Comparison of ENCODE assay signal across 22 mouse cellular contexts in genomic region chr17:28706697-28707096, GRCm38 (mm10). TPM values are rescaled to one million over a fixed set of nuclear protein-coding genes. Genes with fewer than 3 reads are reported as not detected.
A peak's percentile ranks its signal among the peaks of the same experiment; 100 is the strongest.
DNase-seq lines count a peak whose midpoint lies in the region; ATAC-seq and TF ChIP-seq lines count a peak whose summit lies in the region.
"Had no signal": no experiment of that assay in that cellular context is flagged by ENCODE, and none has a peak within 500 bp of the region (broad histone marks: within the 10 kb centered on the region; RNA-seq: fewer than 3 reads in every experiment).

No protein-coding gene starts in this region.

- no peak for DNase-seq in hindbrain, postnatal 0 days (ENCODE audit: low spot score)
- no peak for DNase-seq in hindbrain, embryonic 14.5 days (ENCODE audit: low spot score)
- DNase-seq in lung, postnatal 25 days (ENCODE audit: low spot score), result peak; percentile 48
- no peak for DNase-seq in lung, postnatal 36 days
- no peak for DNase-seq in natural killer cell, adult 2 months (ENCODE audit: low spot score in 2 of 2)
- DNase-seq: adrenal gland, postnatal 36 days; cerebellum, adult 8-10 months; forebrain, postnatal 0 days; gastrocnemius, postnatal 14 days; kidney, adult 18-20 months; kidney, postnatal 14 days; left cerebral cortex, postnatal 4 days; lung, postnatal 10 days; right cerebral cortex, postnatal 25 days; thymus, postnatal 36 days had no signal

- H3K4me1 ChIP-seq in hindbrain, postnatal 0 days (ENCODE audit: insufficient read depth, low read length), result no peaks in the 10 kb centered on the region
- H3K4me1 ChIP-seq in hindbrain, embryonic 14.5 days (replicated peaks; ENCODE audit: control insufficient read depth, insufficient read depth, low read length), result no peaks in the 10 kb centered on the region; the same call in 1 of the 2 replicates
- peaks cover 62% of the 10 kb centered on the region for H3K4me1 ChIP-seq in bone marrow macrophage, adult 2 months (ENCODE audit: control insufficient read depth, insufficient read depth, low read length)

- no peak for ATAC-seq in hindbrain, postnatal 0 days
- no peak for ATAC-seq in hindbrain, embryonic 14.5 days (ENCODE audit: low FRiP score)
- peak; percentile 73 for ATAC-seq in megakaryocyte-erythroid progenitor cell, adult 5-6 weeks (replicated peaks; ENCODE audit: low FRiP score, low TSS enrichment, poor library complexity, severe bottlenecking)
- ATAC-seq: forebrain, postnatal 0 days had no signal

- no peak overlapping the region for H3K4me2 ChIP-seq in hindbrain, postnatal 0 days (ENCODE audit: low read depth, low read length)
- no peak overlapping the region for H3K4me2 ChIP-seq in hindbrain, embryonic 14.5 days (replicated peaks)
- H3K4me2 ChIP-seq: embryonic facial prominence, embryonic 12.5 days; midbrain, embryonic 12.5 days; neural tube, embryonic 15.5 days had no signal

- WGBS in hindbrain, postnatal 0 days, result 32% methylated on average over 1 of the region's 1 CpGs
- 48% methylated on average over 1 of the region's 1 CpGs for WGBS in hindbrain, embryonic 14.5 days

- H3K36me3 ChIP-seq in hindbrain, postnatal 0 days (ENCODE audit: insufficient read depth, low read length), result no peaks in the 10 kb centered on the region; the same call in 1 of the 2 replicates
- H3K36me3 ChIP-seq in hindbrain, embryonic 14.5 days (replicated peaks; ENCODE audit: control insufficient read depth, insufficient read depth), result no peaks in the 10 kb centered on the region
- H3K36me3 ChIP-seq: embryonic facial prominence, embryonic 12.5 days; midbrain, embryonic 12.5 days; neural tube, embryonic 15.5 days had no signal

- no peak for TF ChIP-seq CTCF in hindbrain, postnatal 0 days (IDR thresholded peaks at IDR 0.05; ENCODE audit: low read depth)
- no peak for TF ChIP-seq CTCF in bone marrow macrophage, adult 2 months (IDR thresholded peaks at IDR 0.05; ENCODE audit: low read depth, low read length)

- no peaks in the 10 kb centered on the region for H3K27me3 ChIP-seq in hindbrain, postnatal 0 days (ENCODE audit: insufficient read depth, low read length)
- H3K27me3 ChIP-seq in hindbrain, embryonic 14.5 days (ENCODE audit: control insufficient read depth, insufficient read depth, low read length), result no peaks in the 10 kb centered on the region
- H3K27me3 ChIP-seq: embryonic facial prominence, embryonic 12.5 days; midbrain, embryonic 12.5 days; neural tube, embryonic 15.5 days had no signal

- H3K4me3 ChIP-seq in hindbrain, postnatal 0 days (ENCODE audit: low read length), result no peak overlapping the region
- no peak overlapping the region for H3K4me3 ChIP-seq in hindbrain, embryonic 14.5 days (replicated peaks; ENCODE audit: low read length)
- H3K4me3 ChIP-seq in bone marrow macrophage, adult 2 months (ENCODE audit: insufficient read depth, low read length), result no peak overlapping the region
- H3K4me3 ChIP-seq: embryonic facial prominence, embryonic 12.5 days; midbrain, embryonic 12.5 days; neural tube, embryonic 15.5 days had no signal

- H3K9me3 ChIP-seq in hindbrain, postnatal 0 days (ENCODE audit: low read length), result no peaks in the 10 kb centered on the region
- no peaks in the 10 kb centered on the region for H3K9me3 ChIP-seq in hindbrain, embryonic 14.5 days (ENCODE audit: control insufficient read depth, low read length)
- H3K9me3 ChIP-seq: embryonic facial prominence, embryonic 12.5 days; midbrain, embryonic 12.5 days; neural tube, embryonic 15.5 days had no signal

- H3K27ac ChIP-seq in hindbrain, postnatal 0 days, result 0 out of 2 replicates have a peak overlapping the region, but pooled peaks have one; percentile 34
- H3K27ac ChIP-seq in hindbrain, embryonic 14.5 days, result no peak overlapping the region
- peak overlapping the region; percentile 99 for H3K27ac ChIP-seq in bone marrow macrophage, adult 2 months (ENCODE audit: insufficient read depth, low read depth, low read length)
- H3K27ac ChIP-seq: embryonic facial prominence, embryonic 12.5 days; liver, embryonic 14.5 days; midbrain, embryonic 12.5 days; neural tube, embryonic 15.5 days had no signal

- no peak overlapping the region for H3K9ac ChIP-seq in hindbrain, postnatal 0 days (replicated peaks; ENCODE audit: low read length)
- no peak overlapping the region for H3K9ac ChIP-seq in hindbrain, embryonic 14.5 days
- H3K9ac ChIP-seq: embryonic facial prominence, embryonic 12.5 days; forebrain, postnatal 0 days; midbrain, embryonic 12.5 days; neural tube, embryonic 15.5 days had no signal

- no peak for TF ChIP-seq POLR2A in bone marrow macrophage, adult 2 months (IDR thresholded peaks at IDR 0.05; ENCODE audit: borderline replicate concordance, low read depth, low read length)

RNA-seq across cellular contexts. Expression of gene Mapk14, which starts 15.6 kb away (rescaled TPM):
- 35.7 and 41.8 TPM in 2 replicates for total RNA-seq in hindbrain, postnatal 0 days (2014; rRNA removed)
- 19.5 TPM in 2 replicates for polyA plus RNA-seq in hindbrain, postnatal 0 days (2015; fragmentation: Nextera tagmentation; extraction: Ambion mirVana)
- 34.1 and 36.5 TPM in 2 replicates for polyA plus RNA-seq in hindbrain, embryonic 14.5 days (2014; fragmentation: Nextera tagmentation; extraction: Ambion mirVana)
- 192 and 195 TPM in 2 replicates for polyA plus RNA-seq in bone marrow macrophage, adult 2 months (2012; ENCODE audit: insufficient read depth, insufficient read length, missing spikeins)
- total RNA-seq in megakaryocyte-erythroid progenitor cell, adult 5-6 weeks (2014; fragmentation: Nextera tagmentation), result 93.9 and 100 TPM in 2 replicates
- 54.0 and 87.6 TPM in 2 replicates for total RNA-seq in megakaryocyte-erythroid progenitor cell, adult 5-6 weeks (2017)

RNA-seq across cellular contexts. Expression of gene Slc26a8, which starts 16.7 kb away (rescaled TPM):
- 1.9 and 3.4 TPM in 2 replicates for total RNA-seq in hindbrain, postnatal 0 days (2014; rRNA removed)
- 1.7 and 2.2 TPM in 2 replicates for polyA plus RNA-seq in hindbrain, postnatal 0 days (2015; fragmentation: Nextera tagmentation; extraction: Ambion mirVana)
- polyA plus RNA-seq in hindbrain, embryonic 14.5 days (2014; fragmentation: Nextera tagmentation; extraction: Ambion mirVana), result 1.8 and 2.3 TPM in 2 replicates
- 0.95 TPM in 1 of 2 replicates, not detected in the other for polyA plus RNA-seq in bone marrow macrophage, adult 2 months (2012; ENCODE audit: insufficient read depth, insufficient read length, missing spikeins)
- total RNA-seq in megakaryocyte-erythroid progenitor cell, adult 5-6 weeks (2014; fragmentation: Nextera tagmentation), result 1.9 and 3.7 TPM in 2 replicates
- 1.2 TPM in 1 of 2 replicates, not detected in the other for total RNA-seq in megakaryocyte-erythroid progenitor cell, adult 5-6 weeks (2017)
- total RNA-seq: hematopoietic stem cell, adult 5-6 weeks had no signal

RNA-seq across cellular contexts. Expression of gene AC170998.1, which starts 19.2 kb away (rescaled TPM):
- 2.3 and 4.3 TPM in 2 replicates for total RNA-seq in hindbrain, postnatal 0 days (2014; rRNA removed)
- polyA plus RNA-seq in hindbrain, postnatal 0 days (2015; fragmentation: Nextera tagmentation; extraction: Ambion mirVana), result 3.1 and 3.4 TPM in 2 replicates
- polyA plus RNA-seq in hindbrain, embryonic 14.5 days (2014; fragmentation: Nextera tagmentation; extraction: Ambion mirVana), result 0.98 and 2.0 TPM in 2 replicates
- 4.0 and 11.4 TPM in 2 replicates for polyA plus RNA-seq in bone marrow macrophage, adult 2 months (2012; ENCODE audit: insufficient read depth, insufficient read length, missing spikeins)
- 8.7 and 12.8 TPM in 2 replicates for total RNA-seq in megakaryocyte-erythroid progenitor cell, adult 5-6 weeks (2014; fragmentation: Nextera tagmentation)
- not detected in 2 replicates for total RNA-seq in megakaryocyte-erythroid progenitor cell, adult 5-6 weeks (2017)
